Mouse (Mus musculus): ENCODE measurements at regions not wholly inside any gene's neighbourhood (a gene's known extent, or its start where the extent isn't known, plus 50 kb on each side); places are given as distances from the start of the nearest gene placed in this dataset.
A peak's percentile ranks its signal among the peaks of the same experiment; 100 is the strongest.
"Not testable (repeated sequence)": the region's sequence is repeated elsewhere in the genome, so short reads cannot be mapped to it uniquely, and the experiment has no call there.

DNA sequence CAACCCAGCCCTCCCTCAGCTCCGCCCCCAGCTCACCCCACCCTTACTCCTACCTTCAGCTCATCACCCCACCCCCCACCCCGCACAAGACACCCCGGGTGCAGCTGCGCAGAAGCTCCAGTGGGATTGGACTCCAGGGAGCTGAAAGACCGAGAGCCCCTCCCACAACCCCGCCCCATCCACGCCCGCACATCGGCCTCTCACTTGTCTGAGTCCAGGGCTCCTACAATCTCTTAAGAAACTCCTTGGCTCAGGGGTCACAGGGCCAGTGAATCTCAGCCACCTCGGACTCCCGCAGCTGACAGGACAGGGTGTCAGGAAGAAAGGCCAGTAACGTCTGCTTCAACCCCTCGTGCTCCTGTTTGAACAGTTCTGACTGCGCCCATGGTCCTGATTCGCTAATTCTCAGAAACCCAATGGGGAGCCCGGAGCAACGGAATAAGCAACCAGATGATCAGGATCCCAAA is 120.7 kb downstream of the Map1s start:
- peak; percentile 13 for DNase-seq (ENCODE audit: low read depth, low spot score)

DNA sequence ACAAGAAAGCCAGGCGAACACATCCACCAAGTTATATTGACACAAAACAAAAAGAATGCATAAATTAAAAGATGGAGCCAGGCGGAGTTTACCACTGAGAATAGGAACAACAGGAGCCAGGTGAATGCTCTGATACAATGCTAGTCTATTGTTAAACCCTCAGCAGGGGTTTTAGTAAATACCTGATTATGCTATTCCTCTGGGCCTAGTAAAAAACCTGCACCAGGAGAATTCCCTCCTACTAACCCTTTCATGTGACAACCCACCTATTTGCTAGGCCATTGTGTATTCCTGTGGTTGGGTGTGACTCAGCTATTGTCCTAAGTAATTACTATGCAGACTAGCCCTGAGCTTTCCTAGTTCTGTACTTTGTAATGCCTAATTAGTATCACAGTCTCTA is 122.8 kb downstream of the Map1s start:
- DNase-seq (ENCODE audit: low read depth, low spot score), result not testable (repeated sequence)
